Mouse (Mus musculus) ES-E14 (cell line): ENCODE data around the gene Abcg8.

Experiments used
- CHD2 ChIP-seq: IDR thresholded peaks from 2 replicates; pipeline ENCODE4 v1.6.1; 2014; ENCODE audit warnings: mild to moderate bottlenecking, low read depth, low read length, inconsistent platforms
- ZNF384 ChIP-seq: IDR thresholded peaks from 2 replicates; pipeline ENCODE4 v1.6.1; 2012; ENCODE audit warnings: low read depth, low read length, inconsistent platforms

- TF ChIP-seq ZNF384 (no peak), CHD2 (no peak)
Measured at GRCm38 (mm10) chr17:84639796-84640378, 36.2 kb upstream of the Abcg8 start.
